Mouse (Mus musculus) macrophage (primary cell): ENCODE results near the gene Trhr2. TPM values are rescaled to one million over a fixed set of nuclear protein-coding genes. Genes with fewer than 3 reads are reported as not detected.

Experiments
- H3K27ac ChIP-seq: fragments of 350-480 bp; formaldehyde crosslinking; 2 replicates; pipeline ENCODE4 v1.9.0; 2021
- H3K36me3 ChIP-seq: fragments of 350-480 bp; formaldehyde crosslinking; 2 replicates; pipeline ENCODE4 v1.9.0; 2021; ENCODE audit errors: inconsistent target
- H3K4me3 ChIP-seq: fragments of 350-480 bp; formaldehyde crosslinking; 2 replicates; pipeline ENCODE4 v1.9.0; 2021; ENCODE audit errors: inconsistent target
- H3K79me2 ChIP-seq: fragments of 350-480 bp; formaldehyde crosslinking; 2 replicates; pipeline ENCODE4 v1.9.0; 2021; ENCODE audit errors: inconsistent target
- WGBS: methylation state at CpG from one replicate; pipeline ENCODE4 v1.1.7; 2026; ENCODE audit warnings: inconsistent platforms; ENCODE audit not compliant: missing documents; 5-methylcytosine and 5-hydroxymethylcytosine counted together
- polyA plus RNA-seq: library from polyadenylated mRNA; stranded (reverse); fragments of 250-400 nt; gene quantifications from 3 replicates; pipeline ENCODE4 v1.2.4, GENCODE M21; 2018; ENCODE audit warnings: inconsistent platforms

Gene Trhr2
- polyA plus RNA-seq, 1 experiment from 2014 or later: not detected

DNA sequence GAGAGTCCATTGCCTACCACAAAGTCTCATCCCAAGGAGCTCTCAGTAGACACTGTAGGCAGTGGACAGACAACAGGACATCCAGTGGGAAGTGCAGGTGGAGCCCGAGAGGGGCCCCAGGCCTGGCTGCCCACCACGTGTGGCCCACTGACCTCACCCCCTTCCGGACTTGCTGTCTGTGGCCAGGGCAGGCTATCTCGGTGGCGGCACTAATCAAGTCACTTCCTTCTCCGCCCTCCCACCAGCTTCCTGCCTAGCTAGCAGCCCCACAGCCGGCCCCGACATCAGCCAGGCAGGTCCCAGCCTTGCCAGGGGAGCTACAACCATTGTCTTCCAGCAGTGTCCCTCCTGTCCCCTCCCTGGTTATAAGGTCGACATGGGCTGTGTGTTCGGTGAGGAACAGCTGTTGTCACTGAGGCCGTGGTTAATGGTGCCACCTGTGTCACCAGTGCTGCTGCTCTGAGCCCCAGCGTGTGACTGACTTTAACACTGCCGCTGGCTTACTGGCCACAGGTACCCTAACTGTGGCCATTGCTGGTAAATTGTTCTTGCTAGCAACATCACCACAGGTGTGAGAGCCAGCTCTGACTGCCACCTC lies 45.5 kb downstream of the Trhr2 start:
- peak overlapping the region; percentile 69 for H3K27ac ChIP-seq
- no peaks in the 10 kb centered on the region for H3K79me2 ChIP-seq
- no peak overlapping the region for H3K4me3 ChIP-seq
- H3K36me3 ChIP-seq: no peaks in the 10 kb centered on the region
- WGBS: 10% methylated on average over 13 of the region's 13 CpGs

DNA sequence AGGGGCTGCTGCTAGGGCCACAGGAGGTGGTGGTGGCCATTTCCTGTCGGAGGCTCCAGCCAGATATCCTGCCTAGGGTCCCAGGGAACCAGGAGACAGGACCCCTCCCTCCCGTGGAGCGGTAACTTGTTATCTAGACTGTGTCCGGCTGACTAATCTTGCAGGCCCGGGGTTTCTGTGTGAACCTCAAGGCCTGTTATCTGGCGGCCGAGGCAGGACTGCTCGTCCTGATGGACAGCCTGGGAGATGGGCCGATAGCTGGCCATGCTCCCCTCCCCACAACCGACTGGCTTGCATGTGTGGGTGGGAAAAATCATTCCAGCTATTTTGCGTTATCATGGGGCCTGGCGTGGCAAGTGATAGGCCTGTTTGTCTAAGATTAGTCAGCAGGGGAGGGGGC lies 47.2 kb downstream of the Trhr2 start:
- Histone ChIP-seq H3K79me2 (no peaks in the 10 kb centered on the region), H3K36me3 (no peaks in the 10 kb centered on the region), H3K4me3 (no peak overlapping the region), H3K27ac (no peak overlapping the region)
- WGBS: 96% methylated on average over 12 of the region's 12 CpGs

DNA sequence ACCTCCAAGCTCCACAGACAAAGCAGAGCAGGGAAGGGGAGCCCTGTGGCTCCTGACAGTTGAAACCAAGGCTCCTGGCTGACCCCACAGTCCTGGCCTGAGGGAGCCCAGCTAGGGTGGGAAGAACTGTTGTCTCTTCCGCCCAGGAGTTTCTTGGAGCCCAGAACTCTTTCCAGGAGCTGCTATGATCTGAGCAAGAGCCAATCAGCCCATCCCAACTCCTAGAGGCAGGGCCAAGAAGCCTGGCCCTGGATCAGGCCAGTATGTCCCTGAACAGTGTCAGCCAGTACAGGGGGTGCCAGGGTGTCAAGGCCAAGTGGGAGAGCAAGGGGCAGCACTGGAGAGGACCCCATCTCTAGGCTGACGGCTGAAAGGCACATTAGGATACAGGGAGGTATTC lies 48.0 kb downstream of the Trhr2 start:
- Histone ChIP-seq H3K79me2 (no peaks in the 10 kb centered on the region), H3K36me3 (no peaks in the 10 kb centered on the region), H3K4me3 (no peak overlapping the region), H3K27ac (no peak overlapping the region)
- WGBS: 100% methylated on average over 2 of the region's 2 CpGs

DNA sequence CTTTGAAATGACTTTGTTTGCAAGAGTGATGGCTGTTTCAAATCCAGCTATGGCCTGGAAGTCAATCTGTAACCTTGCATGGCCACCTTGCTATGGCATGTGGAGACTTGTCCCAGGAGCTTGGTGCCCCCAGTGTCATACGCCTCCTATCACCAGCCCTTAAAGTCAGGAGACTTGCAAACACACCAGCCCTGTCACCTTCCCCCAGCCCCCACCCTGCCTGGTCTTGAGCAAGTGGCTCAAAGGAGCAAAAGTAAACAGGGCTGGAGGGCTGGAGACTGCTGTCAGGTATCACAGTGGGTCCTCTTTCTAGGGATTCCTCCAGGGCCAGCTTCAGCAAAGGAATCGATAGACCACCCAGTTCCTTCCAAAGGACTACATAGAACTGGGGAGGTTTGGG lies 49.4 kb downstream of the Trhr2 start:
- WGBS: 96% methylated on average over 2 of the region's 2 CpGs

DNA sequence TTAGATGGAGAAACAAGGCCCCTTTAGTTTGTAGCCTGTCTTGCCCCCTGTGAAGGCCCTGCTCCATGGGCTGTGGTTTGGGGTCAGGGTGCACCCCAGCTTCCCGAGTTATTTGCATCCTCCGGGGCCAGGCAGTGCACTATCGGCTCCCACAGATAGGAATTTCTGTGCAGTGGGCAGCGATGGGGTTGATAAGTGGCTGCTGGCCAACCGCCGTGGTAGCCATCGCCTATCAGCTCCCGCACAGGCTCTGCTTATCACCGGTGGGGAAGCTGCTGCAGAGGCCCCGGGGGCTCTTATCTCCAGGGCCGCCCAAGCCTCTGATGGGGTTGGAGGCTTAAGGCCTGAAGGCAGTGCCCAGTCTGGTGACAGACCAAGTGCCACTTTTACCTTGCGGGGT lies 51.3 kb downstream of the Trhr2 start:
- no peak overlapping the region for H3K4me3 ChIP-seq
- 59% methylated on average over 12 of the region's 12 CpGs for WGBS
- no peaks in the 10 kb centered on the region for H3K36me3 ChIP-seq
- no peaks in the 10 kb centered on the region for H3K79me2 ChIP-seq
- H3K27ac ChIP-seq: no peak overlapping the region

More for the DNA sequence above, 49.4 kb downstream of the Trhr2 start:
- Histone ChIP-seq H3K79me2 (no peaks in the 10 kb centered on the region), H3K4me3 (no peak overlapping the region), H3K27ac (no peak overlapping the region), H3K36me3 (no peaks in the 10 kb centered on the region)

DNA sequence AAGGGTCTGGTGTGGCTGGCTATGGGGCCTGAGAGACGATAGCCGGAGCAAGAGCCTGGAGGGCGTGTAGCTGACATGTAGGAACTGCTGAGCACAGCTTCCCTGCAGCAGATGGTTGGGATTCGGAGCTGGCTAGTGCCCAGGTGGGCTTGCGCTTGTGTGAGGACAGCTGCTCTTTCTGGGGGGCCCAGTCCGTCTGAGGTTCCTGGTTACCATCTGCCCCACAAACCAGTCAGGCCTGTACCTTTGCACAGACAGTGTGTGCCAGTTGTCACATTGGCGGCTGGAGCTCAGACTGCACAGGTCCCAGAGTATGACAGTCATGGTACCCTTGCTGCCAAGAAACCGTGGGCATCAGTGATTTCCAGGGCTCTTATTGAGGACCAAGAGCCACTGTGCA lies 52.7 kb downstream of the Trhr2 start:
- 97% methylated on average over 8 of the region's 8 CpGs for WGBS
- Histone ChIP-seq H3K27ac (no peak overlapping the region), H3K36me3 (no peaks in the 10 kb centered on the region), H3K79me2 (no peaks in the 10 kb centered on the region), H3K4me3 (no peak overlapping the region)

Other genes with a start within 250 kb of the Trhr2 start
- 2.0 to 3.6 TPM (median 2.3 TPM) in 3 replicates for gene Zfpm1, start 78.6 kb downstream of the Trhr2 start, polyA plus RNA-seq
- gene Zc3h18, start 15.9 kb upstream of the Trhr2 start, polyA plus RNA-seq: 28.5 to 44.3 TPM (median 38.9 TPM) in 3 replicates
- not detected in 3 replicates for gene Il17c, start 61.3 kb upstream of the Trhr2 start, polyA plus RNA-seq
- 942 to 2,075 TPM (median 1,538 TPM) in 3 replicates for gene Cyba, start 72.2 kb upstream of the Trhr2 start, polyA plus RNA-seq
- 10.1 to 40.6 TPM (median 23.8 TPM) in 3 replicates for gene Mvd, start 82.7 kb upstream of the Trhr2 start, polyA plus RNA-seq
- not detected in 3 replicates for gene Snai3, start 100.0 kb upstream of the Trhr2 start, polyA plus RNA-seq
- gene Rnf166, start 115.3 kb upstream of the Trhr2 start, polyA plus RNA-seq: 36.6 to 108 TPM (median 59.1 TPM) in 3 replicates
- gene Ctu2, start 115.4 kb upstream of the Trhr2 start, polyA plus RNA-seq: 7.5 to 12.0 TPM (median 7.9 TPM) in 3 replicates
- 43.2 to 134 TPM (median 57.2 TPM) in 3 replicates for gene Piezo1, start 190.6 kb upstream of the Trhr2 start, polyA plus RNA-seq
- gene Cdt1, start 207.3 kb upstream of the Trhr2 start, polyA plus RNA-seq: 11.1 to 84.7 TPM (median 15.5 TPM) in 3 replicates
- 89.7 to 305 TPM (median 145 TPM) in 3 replicates for gene Aprt, start 216.2 kb upstream of the Trhr2 start, polyA plus RNA-seq